Mouse (Mus musculus) C2C12 (cell line): ENCODE results near the gene Yif1b.

Experiments
- CEBPB ChIP-seq: IDR thresholded peaks from one replicate; pipeline ENCODE4 v1.6.1; 2011; ENCODE audit warnings: low read depth, mild to moderate bottlenecking, control low read depth, moderate library complexity
- CTCF ChIP-seq: IDR thresholded peaks from one replicate; pipeline ENCODE4 v1.5.1; 2011; ENCODE audit not compliant: control insufficient read depth, insufficient read depth, insufficient read length
- MAX ChIP-seq: IDR thresholded peaks from one replicate; pipeline ENCODE4 v1.6.1; 2011; ENCODE audit warnings: mild to moderate bottlenecking, control low read depth
- MYOD1 ChIP-seq: IDR thresholded peaks from one replicate; pipeline ENCODE4 v1.6.1; 2011; ENCODE audit warnings: low read depth; ENCODE audit not compliant: control insufficient read depth, insufficient read length
- MYOG ChIP-seq: IDR thresholded peaks from one replicate; pipeline ENCODE4 v1.6.1; 2011; ENCODE audit not compliant: control insufficient read depth, insufficient read length; ENCODE audit errors: extremely low read depth
- USF1 ChIP-seq: IDR thresholded peaks from one replicate; pipeline ENCODE4 v1.6.1; 2011; ENCODE audit warnings: low read depth, mild to moderate bottlenecking, control low read depth, moderate library complexity

GRCm38 (mm10) chr7:29259781-29260730 lies 21.9 kb downstream of the Yif1b start:
- TF ChIP-seq CTCF (no peak), USF1 (no peak), MYOG (no peak), MAX (no peak), CEBPB (no peak), MYOD1 (no peak)
